In the genomic region with DNA sequence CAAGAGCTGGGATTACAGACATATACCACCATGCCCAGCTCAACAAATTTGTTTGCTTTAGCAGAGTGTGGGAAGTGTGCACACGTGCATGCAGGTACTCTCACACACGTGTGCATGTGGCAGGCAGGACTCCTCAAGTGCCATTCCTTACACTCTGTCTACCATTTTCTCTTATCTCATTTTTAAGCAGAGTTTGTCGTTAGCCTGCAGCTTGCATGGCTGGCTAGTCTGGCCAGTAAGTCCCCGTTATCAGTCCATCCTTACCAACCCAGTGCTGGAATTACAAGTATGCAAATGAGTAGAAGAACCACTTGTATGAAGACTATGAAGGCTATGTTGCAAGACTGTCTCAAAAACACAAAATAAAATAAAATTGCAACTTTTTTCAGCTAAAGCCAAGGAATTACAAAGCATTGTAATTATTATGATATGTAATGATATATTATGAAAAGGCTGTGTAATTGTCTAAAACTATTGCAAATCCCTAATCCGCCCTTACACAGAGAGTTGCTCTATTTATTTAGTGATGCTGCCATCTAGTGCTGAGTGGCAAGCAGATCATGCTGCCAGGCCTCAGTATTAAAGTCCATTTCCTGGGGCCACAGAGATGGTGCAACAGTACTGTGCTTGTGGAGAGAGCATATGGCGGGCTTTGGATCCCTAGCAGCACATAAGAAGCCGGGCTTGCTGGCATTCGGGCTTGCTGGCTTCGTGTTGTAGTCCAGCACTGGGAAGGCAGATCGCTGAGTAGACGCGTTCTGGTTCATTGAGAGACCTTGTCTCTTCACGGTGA, we compare ENCODE assay signal across 9 mouse cellular contexts. TPM values are rescaled to one million over a fixed set of nuclear protein-coding genes. Genes with fewer than 3 reads are reported as not detected.
A peak's percentile ranks its signal among the peaks of the same experiment; 100 is the strongest.
DNase-seq lines count a peak whose midpoint lies in the region; ATAC-seq and TF ChIP-seq lines count a peak whose summit lies in the region.
"Had no signal": no experiment of that assay in that cellular context is flagged by ENCODE, and none has a peak within 500 bp of the region (broad histone marks: within the 10 kb centered on the region; RNA-seq: fewer than 3 reads in every experiment).

No protein-coding gene starts in this region.

- no peaks in the 10 kb centered on the region; the same call in none of the 2 replicates for H3K4me1 ChIP-seq in heart, postnatal 0 days (ENCODE audit: control insufficient read depth, insufficient read depth)
- peaks cover 20% of the 10 kb centered on the region for H3K4me1 ChIP-seq in liver, embryonic 12.5 days
- H3K4me1 ChIP-seq: neural tube, embryonic 13.5 days had no signal

- DNase-seq in heart, postnatal 0 days (ENCODE audit: low spot score), result peak; percentile 23
- no peak for DNase-seq in heart, adult 11 months
- DNase-seq in ES-CJ7 (ENCODE audit: low read depth, low spot score), result peak; percentile 63
- peak; percentile 89 for DNase-seq in cerebellum, adult 9-11 months
- DNase-seq in neural tube, embryonic 10.5 days (ENCODE audit: extremely low spot score, low spot score), result no peak
- no peak for DNase-seq in left cerebral cortex, postnatal 25 days (ENCODE audit: low spot score in 2 of 2)
- no peak for DNase-seq in adrenal gland, postnatal 4 days (ENCODE audit: low spot score in 2 of 2)

- TF ChIP-seq CTCF in heart, postnatal 0 days (IDR thresholded peaks at IDR 0.05; ENCODE audit: low read depth), result peak; percentile 63

- H3K4me2 ChIP-seq in heart, postnatal 0 days (ENCODE audit: low read depth, low read length), result no peak overlapping the region
- no peak overlapping the region for H3K4me2 ChIP-seq in liver, embryonic 12.5 days
- H3K4me2 ChIP-seq: neural tube, embryonic 13.5 days had no signal

- peaks cover 60% of the 10 kb centered on the region for H3K36me3 ChIP-seq in heart, postnatal 0 days (replicated peaks; ENCODE audit: control insufficient read depth, insufficient read depth, low read length)
- H3K36me3 ChIP-seq in liver, embryonic 12.5 days, result peaks cover 89% of the 10 kb centered on the region

- H3K27ac ChIP-seq in heart, postnatal 0 days (ENCODE audit: low read depth), result no peak overlapping the region
- H3K27ac ChIP-seq in liver, embryonic 12.5 days, result no peak overlapping the region
- H3K27ac ChIP-seq: neural tube, embryonic 13.5 days had no signal

- TF ChIP-seq EP300 in heart, postnatal 0 days (IDR thresholded peaks at IDR 0.05; ENCODE audit: low read depth), result no peak

- intact Hi-C loops in left cerebral cortex, postnatal 25 days (cut with DNase I), result loop anchor here (5.0 to 10.0 kb wide), 2 partner anchors 379 to 531 kb away; no protein-coding TSS in a partner anchor

- no peak overlapping the region for H3K4me3 ChIP-seq in heart, postnatal 0 days (ENCODE audit: low read depth, low read length)
- no peak overlapping the region for H3K4me3 ChIP-seq in liver, embryonic 12.5 days
- H3K4me3 ChIP-seq: neural tube, embryonic 13.5 days had no signal

- 62% methylated on average over 13 of the region's 13 CpGs for WGBS in heart, postnatal 0 days
- 73% methylated on average over 13 of the region's 13 CpGs for WGBS in liver, embryonic 12.5 days (ENCODE audit: insufficient replicate concordance)

- H3K27me3 ChIP-seq in heart, postnatal 0 days (ENCODE audit: control insufficient read depth, insufficient read depth, low read length), result no peaks in the 10 kb centered on the region
- H3K27me3 ChIP-seq in liver, embryonic 12.5 days (replicated peaks), result no peaks in the 10 kb centered on the region
- H3K27me3 ChIP-seq: neural tube, embryonic 13.5 days had no signal

- ATAC-seq in heart, postnatal 0 days (ENCODE audit: insufficient read depth, low read depth), result peak; percentile 64
- peak; percentile 72 for ATAC-seq in liver, embryonic 12.5 days

- no peaks in the 10 kb centered on the region for H3K9me3 ChIP-seq in heart, postnatal 0 days (replicated peaks; ENCODE audit: control insufficient read depth, low read length)
- H3K9me3 ChIP-seq in liver, embryonic 12.5 days (replicated peaks), result no peaks in the 10 kb centered on the region
- H3K9me3 ChIP-seq: neural tube, embryonic 13.5 days had no signal

- no peak overlapping the region for H3K9ac ChIP-seq in heart, postnatal 0 days (replicated peaks; ENCODE audit: low read depth, low read length)
- H3K9ac ChIP-seq in liver, embryonic 12.5 days, result no peak overlapping the region
- H3K9ac ChIP-seq: neural tube, embryonic 13.5 days had no signal

RNA-seq across cellular contexts. Expression of gene Cacna1d, which starts 24.9 kb away (rescaled TPM):
- total RNA-seq in heart, postnatal 0 days (2014; rRNA removed; ENCODE audit: low replicate concordance), result 4.8 and 8.9 TPM in 2 replicates
- 5.5 and 6.0 TPM in 2 replicates for polyA plus RNA-seq in heart, postnatal 0 days (2015; fragmentation: Nextera tagmentation; extraction: Ambion mirVana)
- polyA plus RNA-seq in liver, embryonic 12.5 days (2016; fragmentation: Nextera tagmentation; extraction: Ambion mirVana), result 0.37 and 0.46 TPM in 2 replicates
- 10 to 100 TPM; 43.1 to 59.1 TPM for total RNA-seq in left cerebral cortex, postnatal 25 days (2021)
- total RNA-seq in adrenal gland, postnatal 4 days (2021), result 10 to 100 TPM; 32.7 to 32.9 TPM

RNA-seq across cellular contexts. Expression of gene Tkt, which starts 32.0 kb away (rescaled TPM):
- total RNA-seq in heart, postnatal 0 days (2014; rRNA removed; ENCODE audit: low replicate concordance), result 88.9 and 108 TPM in 2 replicates
- polyA plus RNA-seq in heart, postnatal 0 days (2015; fragmentation: Nextera tagmentation; extraction: Ambion mirVana), result 36.4 and 37.8 TPM in 2 replicates
- 267 and 280 TPM in 2 replicates for polyA plus RNA-seq in liver, embryonic 12.5 days (2016; fragmentation: Nextera tagmentation; extraction: Ambion mirVana)
- total RNA-seq in left cerebral cortex, postnatal 25 days (2021), result 100 to 1,000 TPM; 156 to 169 TPM
- total RNA-seq in adrenal gland, postnatal 4 days (2021), result 100 to 1,000 TPM; 399 to 408 TPM

RNA-seq across cellular contexts. Expression of gene Dcp1a, which starts 36.8 kb away (rescaled TPM):
- total RNA-seq in heart, postnatal 0 days (2014; rRNA removed; ENCODE audit: low replicate concordance), result 23.5 and 32.9 TPM in 2 replicates
- polyA plus RNA-seq in heart, postnatal 0 days (2015; fragmentation: Nextera tagmentation; extraction: Ambion mirVana), result 6.3 and 7.8 TPM in 2 replicates
- polyA plus RNA-seq in liver, embryonic 12.5 days (2016; fragmentation: Nextera tagmentation; extraction: Ambion mirVana), result 15.2 TPM in 2 replicates
- 10 to 100 TPM; 19.5 to 21.5 TPM for total RNA-seq in left cerebral cortex, postnatal 25 days (2021)
- total RNA-seq in adrenal gland, postnatal 4 days (2021), result 10 to 100 TPM; 29.3 to 35.8 TPM

Comparison
In these comparisons a context has a peak if more than half of its experiments do, and no peak if none do; other contexts are left out.
1. DNase-seq: peak in heart, postnatal 0 days (single experiment), ES-CJ7 (single experiment) and cerebellum, adult 9-11 months (single experiment); none in heart, adult 11 months (single experiment), neural tube, embryonic 10.5 days (single experiment), left cerebral cortex, postnatal 25 days (0 of 2) and adrenal gland, postnatal 4 days (0 of 2).